In genomic region chr1:183619451-183620059, GRCm38 (mm10) we compare ENCODE assay signal across 26 mouse cellular contexts.
"Had no signal": no experiment of that assay in that cellular context is flagged by ENCODE, and none has a peak within 500 bp of the region (broad histone marks: within the 10 kb centered on the region; RNA-seq: fewer than 3 reads in every experiment).

No protein-coding gene starts in this region.

- ATAC-seq: hindbrain, embryonic 16.5 days; inflammation-experienced regulatory T-cells, adult 6 months; intestine, embryonic 15.5 days; intestine, postnatal 0 days; liver, embryonic 12.5 days had no signal

- H3K27me3 ChIP-seq: hindbrain, embryonic 12.5 days; intestine, embryonic 15.5 days; kidney, embryonic 15.5 days; limb, embryonic 15.5 days; liver, embryonic 12.5 days had no signal

- H3K9ac ChIP-seq: heart, embryonic 12.5 days; hindbrain, embryonic 12.5 days; hindbrain, embryonic 14.5 days; intestine, embryonic 15.5 days; kidney, embryonic 15.5 days; limb, embryonic 13.5 days; limb, embryonic 15.5 days; liver, embryonic 12.5 days had no signal

- H3K27ac ChIP-seq: gastrocnemius, adult 2 months; heart, embryonic 10.5 days; hindbrain, embryonic 10.5 days; hindbrain, embryonic 12.5 days; hindbrain, embryonic 14.5 days; intestine, embryonic 15.5 days; kidney, embryonic 15.5 days; kidney, postnatal 0 days; limb, embryonic 13.5 days; limb, embryonic 15.5 days; liver, embryonic 12.5 days had no signal

- DNase-seq: gastrocnemius, adult 2 months; gastrocnemius, postnatal 10 days; gastrocnemius, postnatal 25 days; heart, postnatal 10 days; heart, postnatal 4 days; kidney, adult 18-20 months; kidney, adult 8-10 months; kidney, postnatal 14 days; kidney, postnatal 36 days; layer of hippocampus, adult 9-11 months; layer of hippocampus, postnatal 36 days; left cerebral cortex, postnatal 4 days had no signal

- H3K36me3 ChIP-seq: heart, embryonic 10.5 days; heart, embryonic 12.5 days; hindbrain, embryonic 10.5 days; hindbrain, embryonic 12.5 days; intestine, embryonic 15.5 days; kidney, embryonic 15.5 days; limb, embryonic 13.5 days; limb, embryonic 15.5 days; liver, embryonic 12.5 days had no signal

- H3K4me3 ChIP-seq: gastrocnemius, adult 2 months; heart, embryonic 10.5 days; heart, embryonic 12.5 days; hindbrain, embryonic 10.5 days; hindbrain, embryonic 12.5 days; intestine, embryonic 15.5 days; kidney, embryonic 15.5 days; limb, embryonic 13.5 days; limb, embryonic 15.5 days; liver, embryonic 12.5 days had no signal

- H3K4me1 ChIP-seq: heart, embryonic 10.5 days; heart, embryonic 12.5 days; hindbrain, embryonic 10.5 days; hindbrain, embryonic 12.5 days; intestine, embryonic 15.5 days; limb, embryonic 13.5 days; limb, embryonic 15.5 days; liver, embryonic 12.5 days had no signal
